Mouse (Mus musculus) layer of hippocampus, adult 8-10 months (tissue): Measurements from ENCODE around the gene Lpin2. TPM values are rescaled to one million over a fixed set of nuclear protein-coding genes. Genes with fewer than 3 reads are reported as not detected.

Experiments used
- DNase-seq, 2 experiments: peaks; one replicate each; pipeline ENCODE4 v3.0.0; 2022; ENCODE audit warnings: low spot score in 2 of 2
- total RNA-seq, 4 experiments: library from RNA; stranded (reverse); gene quantifications; 2 replicates each; pipeline ENCODE4 v1.2.4; 2022

Gene Lpin2
- total RNA-seq, 4 experiments from 2014 or later: 87.1 to 123 (median 105) TPM

DNA sequence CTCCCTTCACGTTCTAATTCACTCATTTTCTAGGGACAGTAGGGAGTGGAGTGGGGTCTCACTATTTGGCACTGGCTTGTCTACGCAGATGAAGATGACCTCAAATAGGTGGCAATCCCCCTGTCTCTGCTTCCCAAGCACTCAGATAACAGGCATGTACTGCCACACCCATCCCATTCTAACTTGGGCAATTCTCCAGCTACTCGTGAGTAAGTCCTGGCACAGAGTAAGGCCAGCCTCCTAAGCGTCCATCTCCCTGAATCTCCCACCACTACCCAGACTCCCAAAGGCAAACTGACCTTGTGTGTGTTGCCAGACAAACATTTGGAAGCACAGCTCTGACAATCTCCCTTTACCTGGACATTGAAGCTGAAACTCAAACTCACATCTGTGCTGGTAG lies 110.5 kb downstream of the Lpin2 start:
- DNase-seq: no peak

DNA sequence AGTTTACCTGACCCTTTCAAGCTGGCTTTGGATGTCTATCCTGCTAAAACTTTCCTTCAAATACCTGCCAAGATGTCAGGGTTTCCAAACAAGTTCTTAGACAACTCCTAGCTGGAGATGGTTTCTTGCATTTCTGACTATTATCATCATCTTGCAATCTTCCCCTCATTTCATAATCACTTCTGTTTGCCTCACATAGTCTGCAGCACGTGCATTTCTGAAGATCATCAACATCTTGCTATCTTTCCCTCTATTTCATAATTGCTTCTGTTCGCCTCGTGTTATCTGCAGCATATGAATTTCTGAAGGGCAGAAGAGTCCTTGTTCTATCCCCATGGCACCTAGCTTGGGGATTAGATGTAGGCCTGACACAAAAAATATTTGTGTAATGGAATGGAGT lies 112.2 kb downstream of the Lpin2 start:
- no peak for DNase-seq

Other genes starting within 250 kb of the Lpin2 start
- gene Myom1, start 179.9 kb upstream of the Lpin2 start, total RNA-seq: 1 to 10 TPM; 2.3 to 4.2 (median 3.0) TPM
- gene Myl12a, start 179.7 kb upstream of the Lpin2 start, total RNA-seq: 10 to 100 TPM; 37.7 to 54.5 (median 41.8) TPM
- gene Emilin2, start 129.4 kb downstream of the Lpin2 start, total RNA-seq: 1 to 10 TPM; 3.1 to 5.2 (median 3.9) TPM